Comparison of ENCODE assay signal across 21 mouse cellular contexts in genomic region chr5:142911629-142912028, GRCm38 (mm10). TPM values are rescaled to one million over a fixed set of nuclear protein-coding genes. Genes with fewer than 3 reads are reported as not detected.
DNase-seq lines count a peak whose midpoint lies in the region; ATAC-seq and TF ChIP-seq lines count a peak whose summit lies in the region.
"Had no signal": no experiment of that assay in that cellular context is flagged by ENCODE, and none has a peak within 500 bp of the region (broad histone marks: within the 10 kb centered on the region; RNA-seq: fewer than 3 reads in every experiment).

No protein-coding gene starts in this region.

- no peak for TF ChIP-seq EP300 in heart, adult 2 months (IDR thresholded peaks at IDR 0.05; ENCODE audit: insufficient read depth, low read depth, low read length)

- intact Hi-C loops in heart, adult 2 months (cut with DNase I): no loop called here

- DNase-seq in heart, adult 2 months: no peak
- no peak for DNase-seq in heart, postnatal 4 days
- no peak for DNase-seq in testis, postnatal 14 days (ENCODE audit: low spot score)
- no peak for DNase-seq in liver, embryonic 13.5 days
- DNase-seq in thymus, postnatal 36 days: no peak
- DNase-seq in embryo, embryonic 10 days (ENCODE audit: low spot score): no peak
- no peak for DNase-seq in cerebellum, postnatal 36 days
- DNase-seq: adrenal gland, adult 8-10 months; cerebellum, adult 18-20 months; gastrocnemius, postnatal 10 days; heart, adult 18-20 months; kidney, adult 11 months; kidney, postnatal 4 days; thymus, postnatal 4 days had no signal

- TF ChIP-seq CTCF in heart, adult 2 months (IDR thresholded peaks at IDR 0.05): no peak
- TF ChIP-seq CTCF in testis, adult 2 months (IDR thresholded peaks at IDR 0.05; ENCODE audit: control insufficient read depth, insufficient read depth, insufficient replicate concordance, low read depth, low read length): no peak

- no peaks in the 10 kb centered on the region for H3K27me3 ChIP-seq in heart, adult 2 months (ENCODE audit: control insufficient read depth, insufficient read depth, low read length)
- H3K27me3 ChIP-seq in testis, adult 2 months (ENCODE audit: control insufficient read depth, insufficient read depth, low read length): no peaks in the 10 kb centered on the region
- no peaks in the 10 kb centered on the region for H3K27me3 ChIP-seq in liver, embryonic 13.5 days
- H3K27me3 ChIP-seq: hindbrain, embryonic 12.5 days; limb, embryonic 15.5 days; neural tube, embryonic 13.5 days had no signal

- H3K27ac ChIP-seq in heart, adult 2 months: peak overlapping the region; percentile 20
- peak overlapping the region; percentile 62; the same call in 1 of the 2 replicates for H3K27ac ChIP-seq in testis, adult 2 months (ENCODE audit: control insufficient read depth, insufficient read depth, low read depth, low read length)
- H3K27ac ChIP-seq in liver, embryonic 13.5 days: peak overlapping the region; percentile 64; the same call in 1 of the 2 replicates
- H3K27ac ChIP-seq: forebrain, embryonic 10.5 days; hindbrain, embryonic 12.5 days; limb, embryonic 15.5 days; neural tube, embryonic 13.5 days had no signal

- no peak for ATAC-seq in liver, embryonic 13.5 days (ENCODE audit: low read depth)

- no peaks in the 10 kb centered on the region for H3K9me3 ChIP-seq in liver, embryonic 13.5 days (replicated peaks)
- H3K9me3 ChIP-seq: forebrain, embryonic 10.5 days; G1E; hindbrain, embryonic 12.5 days; limb, embryonic 15.5 days; neural tube, embryonic 13.5 days had no signal

- 73% methylated on average over 2 of the region's 2 CpGs for WGBS in heart, adult 2 months
- 86% methylated on average over 2 of the region's 2 CpGs for WGBS in liver, embryonic 13.5 days (ENCODE audit: insufficient replicate concordance)

- no peak for TF ChIP-seq POLR2A in heart, adult 2 months (IDR thresholded peaks at IDR 0.05; ENCODE audit: insufficient read depth, low read depth, low read length)
- TF ChIP-seq POLR2A in testis, adult 2 months (IDR thresholded peaks at IDR 0.05; ENCODE audit: control insufficient read depth, low read depth, low read length): peak; percentile 57; the same call in 1 of the 2 replicates

- H3K9ac ChIP-seq in heart, adult 2 months (ENCODE audit: low read depth, low read length): no peak overlapping the region
- H3K9ac ChIP-seq in liver, embryonic 13.5 days: no peak overlapping the region
- H3K9ac ChIP-seq: hindbrain, embryonic 12.5 days; limb, embryonic 15.5 days; neural tube, embryonic 13.5 days had no signal

- H3K36me3 ChIP-seq in heart, adult 2 months (ENCODE audit: control insufficient read depth, insufficient read depth, low read length): no peaks in the 10 kb centered on the region
- no peaks in the 10 kb centered on the region for H3K36me3 ChIP-seq in testis, adult 2 months (ENCODE audit: control insufficient read depth, insufficient read depth, low read length)
- no peaks in the 10 kb centered on the region for H3K36me3 ChIP-seq in liver, embryonic 13.5 days
- H3K36me3 ChIP-seq: forebrain, embryonic 10.5 days; G1E; hindbrain, embryonic 12.5 days; limb, embryonic 15.5 days; neural tube, embryonic 13.5 days had no signal

- no peak overlapping the region for H3K4me2 ChIP-seq in liver, embryonic 13.5 days
- H3K4me2 ChIP-seq: hindbrain, embryonic 12.5 days; limb, embryonic 15.5 days; midbrain, embryonic 11.5 days; neural tube, embryonic 13.5 days had no signal

- no peaks in the 10 kb centered on the region for H3K79me2 ChIP-seq in heart, adult 2 months (replicated peaks; ENCODE audit: control insufficient read depth, insufficient read depth, low read length)

- peaks cover 16% of the 10 kb centered on the region for H3K4me1 ChIP-seq in heart, adult 2 months (ENCODE audit: control insufficient read depth, insufficient read depth, low read length)
- peaks cover 20% of the 10 kb centered on the region for H3K4me1 ChIP-seq in testis, adult 2 months (ENCODE audit: control insufficient read depth, insufficient read depth, low read length)
- H3K4me1 ChIP-seq in liver, embryonic 13.5 days (replicated peaks): peaks cover 73% of the 10 kb centered on the region

- no peak overlapping the region for H3K4me3 ChIP-seq in heart, adult 2 months
- peak overlapping the region; percentile 34; the same call in 1 of the 2 replicates for H3K4me3 ChIP-seq in testis, adult 2 months (ENCODE audit: control insufficient read depth, low read depth, low read length)
- no peak overlapping the region for H3K4me3 ChIP-seq in liver, embryonic 13.5 days (replicated peaks)
- H3K4me3 ChIP-seq: forebrain, embryonic 10.5 days; hindbrain, embryonic 12.5 days; limb, embryonic 15.5 days; neural tube, embryonic 13.5 days had no signal

RNA-seq across cellular contexts. Expression of gene Actb, which starts 5.1 kb away (rescaled TPM):
- 100 to 1,000 TPM; 679 to 987 TPM for total RNA-seq in heart, adult 2 months (2021)
- polyA plus RNA-seq in heart, adult 2 months (2012; rRNA removed): 1,148 and 1,181 TPM in 2 replicates
- total RNA-seq in heart, postnatal 4 days (2021): 1,000 to 10,000 TPM; 2,345 to 2,495 TPM
- polyA plus RNA-seq in testis, adult 2 months (2012; rRNA removed): 1,383 and 1,491 TPM in 2 replicates
- 8,250 and 9,425 TPM in 2 replicates for polyA plus RNA-seq in liver, embryonic 13.5 days (2015; fragmentation: Nextera tagmentation; extraction: Ambion mirVana)

RNA-seq across cellular contexts. Expression of gene Fbxl18, which starts 16.4 kb away (rescaled TPM):
- total RNA-seq in heart, adult 2 months (2021): 1 to 10 TPM; 4.0 to 4.5 TPM
- polyA plus RNA-seq in heart, adult 2 months (2012; rRNA removed): 6.9 and 7.6 TPM in 2 replicates
- 1 to 10 TPM; 9.4 to 9.5 TPM for total RNA-seq in heart, postnatal 4 days (2021)
- 8.5 and 8.9 TPM in 2 replicates for polyA plus RNA-seq in testis, adult 2 months (2012; rRNA removed)
- polyA plus RNA-seq in liver, embryonic 13.5 days (2015; fragmentation: Nextera tagmentation; extraction: Ambion mirVana): 3.7 and 4.2 TPM in 2 replicates

RNA-seq across cellular contexts. Expression of gene Fscn1, which starts 48.5 kb away (rescaled TPM):
- total RNA-seq in heart, adult 2 months (2021): 10 to 100 TPM; 18.7 to 22.5 TPM
- 37.0 and 47.7 TPM in 2 replicates for polyA plus RNA-seq in heart, adult 2 months (2012; rRNA removed)
- total RNA-seq in heart, postnatal 4 days (2021): 100 to 1,000 TPM; 145 to 173 TPM
- 27.1 and 27.3 TPM in 2 replicates for polyA plus RNA-seq in testis, adult 2 months (2012; rRNA removed)
- 29.5 and 38.3 TPM in 2 replicates for polyA plus RNA-seq in liver, embryonic 13.5 days (2015; fragmentation: Nextera tagmentation; extraction: Ambion mirVana)
- total RNA-seq: G1E had no signal
- polyA plus RNA-seq: G1E had no signal
